Mouse (Mus musculus) lung, adult 2 months (tissue): ENCODE data around the gene Rnf208. TPM values are rescaled to one million over a fixed set of nuclear protein-coding genes. Genes with fewer than 3 reads are reported as not detected.

ENCODE experiments used
- DNase-seq: peaks from one replicate; pipeline ENCODE4 v3.0.0; 2022
- H3K4me1 ChIP-seq: fragments of 200-500 bp; 2 replicates; pipeline ENCODE4 v1.6.1; 2011; ENCODE audit warnings: low read length; ENCODE audit not compliant: control insufficient read depth, insufficient read depth
- H3K4me3 ChIP-seq: fragments of 200-500 bp; replicated peaks from 2 replicates; pipeline ENCODE3; 2011; ENCODE audit warnings: low read depth, mild to moderate bottlenecking, control low read depth, low read length; ENCODE audit errors: extremely low read depth
- CTCF ChIP-seq: fragments of 200-500 bp; IDR thresholded peaks from 2 replicates; pipeline ENCODE4 v1.5.1; 2011; ENCODE audit warnings: mild to moderate bottlenecking, low read length, control low read depth; ENCODE audit not compliant: insufficient read depth
- POLR2A ChIP-seq: fragments of 200-500 bp; IDR thresholded peaks from 2 replicates; pipeline ENCODE4 v1.6.1; 2011; ENCODE audit warnings: low read depth, mild to moderate bottlenecking, control low read depth, low read length, borderline replicate concordance; ENCODE audit errors: extremely low read depth
- WGBS: fragments of 180-500 bp; shearing (Covaris S2); methylation state at CpG from one replicate; pipeline ENCODE4 v1.1.7; 2018; 5-methylcytosine and 5-hydroxymethylcytosine counted together
- polyA plus RNA-seq: library from polyadenylated mRNA; depleted of rRNA; stranded (reverse); fragments of >200 nt; gene quantifications from 2 replicates; pipeline ENCODE4 v1.2.3, GENCODE M21; 2012

Gene Rnf208
- polyA plus RNA-seq, 1 experiment = 28.6 TPM

DNA sequence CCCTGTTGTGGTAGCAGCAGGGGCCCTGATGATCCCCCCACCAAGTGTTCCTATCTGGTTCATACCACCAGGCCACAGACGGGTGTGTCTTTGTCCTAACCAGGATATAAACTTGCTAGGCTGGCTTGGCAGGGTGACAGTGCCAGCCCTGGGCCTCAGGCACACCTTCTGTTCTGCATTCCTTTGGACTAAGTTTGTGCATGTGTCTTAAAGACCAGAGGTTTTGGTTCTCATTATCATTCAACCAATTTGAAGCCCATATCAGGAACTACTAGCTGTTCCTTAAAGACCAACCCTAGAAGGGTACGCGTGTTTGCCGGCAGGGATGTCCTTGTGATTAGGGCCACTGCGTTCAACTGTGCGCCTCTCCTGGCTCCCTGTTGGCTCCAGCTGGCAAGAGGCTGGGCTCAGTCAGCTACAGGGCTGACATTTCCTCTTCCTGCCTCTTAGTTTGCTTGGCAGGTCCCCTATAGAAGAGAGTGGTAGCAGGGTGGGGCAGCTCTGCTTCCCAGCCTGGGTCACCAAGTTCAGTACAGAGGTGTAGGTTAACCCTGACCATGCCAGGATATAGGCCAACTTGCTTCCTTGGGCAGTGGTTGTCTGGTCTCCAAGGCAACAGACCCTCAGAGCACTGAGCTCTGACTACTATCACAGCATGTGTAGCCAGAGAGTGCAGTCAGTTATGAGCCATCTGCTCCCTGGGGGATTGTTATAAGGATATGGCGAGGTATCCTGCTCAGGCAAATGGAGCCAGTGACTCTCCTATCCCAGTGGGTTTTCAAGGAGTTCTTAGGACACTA lies 45.0 kb downstream of the Rnf208 start:
- peak; percentile 50 for DNase-seq
- no peak for TF ChIP-seq CTCF
- no peak for TF ChIP-seq POLR2A
- 14% methylated on average over 7 of the region's 7 CpGs for WGBS
- no peak overlapping the region for H3K4me3 ChIP-seq
- H3K4me1 ChIP-seq = peaks cover 23% of the 10 kb centered on the region

DNA sequence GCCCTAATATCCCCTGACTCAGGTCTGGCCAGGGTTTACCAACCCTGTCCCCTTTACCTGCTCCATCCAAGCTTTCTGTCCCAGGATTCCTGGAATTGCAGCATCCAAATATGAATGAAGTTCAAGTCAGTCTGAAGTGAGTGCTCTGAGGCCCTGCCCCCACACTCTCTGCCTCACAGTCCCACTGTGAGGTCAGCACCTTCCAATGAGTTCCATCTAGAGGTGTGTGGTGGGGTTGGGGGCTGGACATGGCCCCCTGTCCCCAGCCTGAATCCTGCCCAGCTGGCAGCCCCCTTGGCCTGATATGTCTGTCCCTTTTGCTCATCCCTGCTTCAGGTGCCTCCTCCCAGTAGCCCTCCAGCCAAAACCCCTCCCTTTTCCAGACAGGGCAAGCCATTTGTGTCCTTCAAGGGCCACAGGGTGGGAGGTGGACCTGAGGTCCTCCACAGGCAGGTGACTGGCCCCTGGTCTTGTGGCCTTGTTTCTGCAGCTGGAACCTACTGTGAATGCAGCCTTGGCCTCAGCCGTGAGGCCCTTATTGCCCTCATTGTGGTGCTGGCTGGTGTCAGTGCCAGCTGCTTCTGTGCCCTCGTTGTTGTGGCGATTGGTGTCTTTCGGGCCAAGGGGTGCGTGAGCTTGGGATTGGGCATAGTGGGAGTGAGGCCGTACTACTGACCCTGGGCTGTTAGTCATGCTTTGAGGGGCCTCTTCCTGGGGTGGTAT lies 46.0 kb downstream of the Rnf208 start, which contains the start of gene Tmem210:
Gene Tmem210, plus strand, starts transcription at position 219 of the 723 bp plus-strand sequence.
- TF ChIP-seq CTCF (no peak), POLR2A (no peak)
- Histone ChIP-seq H3K4me3 (no peak within 1 kb of the TSS), H3K4me1 (peaks cover 23% of the 10 kb centered on the region)
- no peak for DNase-seq
- 85% methylated on average over 6 of the region's 6 CpGs for WGBS

DNA sequence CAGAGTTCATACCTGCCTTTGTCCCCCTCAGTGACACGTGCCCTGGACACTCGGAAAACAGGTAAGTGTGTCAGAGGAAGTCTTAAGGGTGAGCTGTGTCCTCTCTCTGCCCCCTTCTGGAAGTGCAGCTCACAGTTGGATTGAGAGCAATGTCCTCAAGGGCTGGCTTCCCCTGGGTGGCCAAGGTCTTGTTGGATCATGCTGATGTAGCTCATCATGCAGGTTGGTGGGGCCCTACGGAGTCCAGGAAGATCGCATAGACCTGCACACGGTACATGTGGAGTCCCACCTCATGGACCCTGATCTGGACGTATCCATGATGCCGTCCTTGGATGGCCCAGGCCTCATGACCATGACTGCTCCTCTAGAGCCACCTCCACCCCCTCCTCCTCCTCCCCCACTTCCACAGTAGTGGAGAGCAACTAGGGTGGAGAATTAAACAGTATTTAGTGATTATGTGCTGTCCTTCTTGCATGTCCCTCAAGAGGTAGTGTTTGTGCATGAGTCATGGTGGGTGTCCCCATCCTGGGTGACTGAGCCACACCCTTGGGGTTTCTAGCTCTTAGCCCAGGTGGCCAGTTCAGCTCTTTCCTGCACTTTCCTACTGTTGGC lies 46.8 kb downstream of the Rnf208 start:
- Histone ChIP-seq H3K4me3 (no peak overlapping the region), H3K4me1 (peaks cover 23% of the 10 kb centered on the region)
- TF ChIP-seq CTCF (no peak), POLR2A (no peak)
- WGBS = 86% methylated on average over 7 of the region's 7 CpGs
- DNase-seq = no peak

DNA sequence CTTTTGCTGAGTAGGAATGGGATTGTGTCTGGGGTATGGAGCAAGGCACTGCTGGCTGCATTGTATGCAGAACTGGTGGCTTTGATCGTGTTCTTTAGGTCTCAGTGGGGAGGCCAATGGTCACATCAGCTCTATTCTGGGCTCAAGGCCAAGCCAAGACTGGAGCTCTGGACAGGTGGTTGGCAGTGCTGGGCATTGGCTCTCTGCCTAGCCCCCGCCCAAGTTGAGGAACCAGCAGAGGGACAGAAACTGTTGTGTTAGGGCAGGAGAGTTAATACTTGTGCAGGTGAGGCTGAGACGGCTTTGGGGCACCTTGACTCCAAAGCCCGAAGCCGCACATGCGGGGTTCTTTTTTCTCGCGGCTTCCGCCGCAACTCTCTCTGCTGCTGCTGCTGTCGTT lies 47.6 kb downstream of the Rnf208 start, which contains the start of gene Lrrc26:
Gene Lrrc26, plus strand, starts transcription at position 265 of the 400 bp plus-strand sequence.
- Histone ChIP-seq H3K4me1 (peaks cover 23% of the 10 kb centered on the region), H3K4me3 (peak within 1 kb of the TSS; percentile 35)
- no peak for TF ChIP-seq POLR2A
- no peak for TF ChIP-seq CTCF
- 10% methylated on average over 11 of the region's 11 CpGs for WGBS
- DNase-seq = peak; percentile 31

DNA sequence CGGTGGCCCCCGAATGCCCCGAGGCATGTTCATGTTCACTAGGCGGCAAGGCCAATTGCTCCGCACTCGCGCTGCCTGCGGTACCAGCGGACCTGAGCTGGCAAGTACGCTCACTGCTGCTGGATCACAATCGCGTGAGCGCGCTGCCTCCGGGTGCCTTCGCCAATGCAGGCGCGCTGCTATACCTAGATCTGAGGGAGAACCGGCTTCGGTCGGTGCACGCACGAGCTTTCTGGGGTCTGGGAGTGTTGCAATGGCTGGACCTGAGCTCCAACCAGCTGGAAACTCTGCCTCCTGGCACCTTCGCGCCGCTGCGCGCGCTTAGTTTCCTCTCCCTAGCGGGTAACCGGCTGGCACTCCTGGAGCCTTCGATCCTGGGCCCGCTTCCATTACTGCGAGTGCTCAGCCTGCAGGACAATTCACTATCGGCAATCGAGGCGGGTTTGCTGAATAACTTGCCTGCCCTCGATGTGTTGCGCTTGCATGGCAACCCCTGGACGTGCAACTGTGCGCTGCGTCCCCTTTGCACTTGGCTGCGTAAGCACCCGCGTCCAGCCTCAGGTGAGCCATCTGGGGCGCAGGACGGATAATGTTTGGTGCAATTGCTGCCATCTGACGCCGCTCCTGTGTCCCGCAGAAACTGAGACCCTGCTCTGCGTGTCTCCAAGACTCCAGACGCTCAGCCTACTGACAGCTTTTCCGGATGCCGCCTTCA lies 48.2 kb downstream of the Rnf208 start:
- 2% methylated on average over 54 of the region's 54 CpGs for WGBS
- Histone ChIP-seq H3K4me1 (peaks cover 23% of the 10 kb centered on the region), H3K4me3 (peak overlapping the region; percentile 35)
- peak; percentile 34 for DNase-seq
- TF ChIP-seq CTCF (no peak), POLR2A (no peak)

DNA sequence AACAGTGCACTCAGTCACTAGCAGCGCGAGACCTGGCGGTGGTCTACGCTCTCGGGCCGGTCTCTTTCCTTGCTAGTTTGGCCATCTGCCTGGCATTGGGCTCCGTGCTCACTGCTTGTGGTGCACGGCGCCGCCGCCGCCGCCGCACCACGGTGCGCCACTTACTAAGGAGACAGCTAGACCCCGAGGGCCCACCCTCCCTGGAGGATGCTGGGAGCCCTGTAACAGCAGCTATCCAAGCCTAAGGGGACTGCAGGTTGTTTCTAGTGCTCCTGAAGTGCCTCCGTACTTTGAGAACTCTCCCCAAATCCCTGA lies 48.7 kb downstream of the Rnf208 start:
- peak; percentile 25 for DNase-seq
- TF ChIP-seq POLR2A (no peak), CTCF (no peak)
- H3K4me3 ChIP-seq = peak overlapping the region; percentile 35
- H3K4me1 ChIP-seq = peaks cover 22% of the 10 kb centered on the region
- under 1% methylated on average over 18 of the region's 18 CpGs for WGBS

DNA sequence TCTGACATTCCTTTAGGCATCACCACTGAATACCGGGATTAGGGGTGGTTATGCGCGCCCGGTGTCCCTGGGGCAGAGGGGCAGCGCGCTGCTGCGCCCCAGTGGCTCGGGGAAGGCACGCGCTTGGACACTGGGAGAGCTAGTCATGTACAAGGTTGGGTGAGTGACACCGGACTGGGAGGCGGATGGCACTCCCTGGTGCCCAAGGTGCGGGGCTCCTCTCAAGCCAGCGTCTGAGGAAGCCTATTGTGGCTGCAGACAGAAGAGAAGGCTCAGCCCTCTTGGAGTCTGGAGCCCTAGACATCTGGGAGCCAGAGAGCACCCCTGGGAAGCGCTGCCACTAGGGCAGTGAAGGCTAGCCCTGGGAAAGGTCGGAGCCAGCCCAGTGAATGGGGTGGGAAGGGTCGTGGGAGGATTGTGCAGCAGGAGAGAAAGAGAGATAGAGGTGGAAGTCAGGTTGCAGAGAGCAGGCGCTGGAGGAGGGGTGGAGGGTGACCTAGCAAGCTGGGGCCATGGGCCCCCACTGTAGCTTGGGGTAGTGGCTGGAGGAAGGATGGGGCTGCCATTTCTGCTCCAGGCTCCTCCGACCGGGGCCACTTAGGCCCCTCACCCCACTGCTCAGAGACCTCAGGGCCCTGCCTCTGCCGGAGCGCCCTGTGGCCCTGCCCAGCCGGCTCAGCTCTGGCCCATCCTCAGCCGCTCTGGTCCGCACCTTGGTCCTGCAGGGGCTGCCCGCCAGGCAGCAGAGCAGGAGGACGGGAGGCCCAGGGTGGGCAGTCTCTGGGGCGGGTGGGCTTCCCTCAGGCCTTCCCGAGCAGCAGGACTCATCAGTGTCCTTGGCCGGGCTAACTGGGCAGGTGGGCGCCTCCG lies 49.4 kb downstream of the Rnf208 start:
- no peak for TF ChIP-seq POLR2A
- WGBS = 13% methylated on average over 32 of the region's 32 CpGs
- H3K4me3 ChIP-seq = peak overlapping the region; percentile 9
- peak; percentile 31 for DNase-seq
- peaks cover 16% of the 10 kb centered on the region for H3K4me1 ChIP-seq

DNA sequence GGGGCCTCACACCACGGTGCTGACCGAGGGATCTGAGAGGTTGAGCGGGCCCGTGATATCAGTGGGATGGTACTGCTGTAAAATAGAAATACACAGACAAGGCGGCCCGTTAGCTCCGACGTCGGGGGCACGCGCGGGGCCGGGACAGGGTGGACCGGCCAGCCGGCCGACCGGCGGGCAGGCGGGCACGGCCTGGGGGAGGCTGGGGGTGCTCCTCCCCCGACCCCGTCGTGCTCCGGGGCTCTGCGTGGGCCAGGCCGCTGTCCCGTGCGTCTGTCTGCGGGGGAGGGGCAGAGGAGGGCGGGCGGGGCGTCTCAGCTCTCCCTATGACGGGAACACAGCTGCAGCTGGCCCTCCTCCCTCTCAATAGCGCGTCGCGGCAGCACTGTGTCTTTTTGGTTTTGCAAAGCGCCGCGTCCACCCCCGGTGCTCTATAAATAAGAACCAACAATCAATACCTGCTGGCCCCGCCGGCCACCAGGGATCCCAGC lies 50.0 kb downstream of the Rnf208 start:
- TF ChIP-seq POLR2A = peak; percentile 54; the same call in 1 of the 2 replicates
- TF ChIP-seq CTCF = no peak
- 5% methylated on average over 43 of the region's 43 CpGs for WGBS
- H3K4me3 ChIP-seq = peak overlapping the region; percentile 19
- peak; percentile 48 for DNase-seq
- H3K4me1 ChIP-seq = peaks cover 11% of the 10 kb centered on the region; the same call in 1 of the 2 replicates

DNA sequence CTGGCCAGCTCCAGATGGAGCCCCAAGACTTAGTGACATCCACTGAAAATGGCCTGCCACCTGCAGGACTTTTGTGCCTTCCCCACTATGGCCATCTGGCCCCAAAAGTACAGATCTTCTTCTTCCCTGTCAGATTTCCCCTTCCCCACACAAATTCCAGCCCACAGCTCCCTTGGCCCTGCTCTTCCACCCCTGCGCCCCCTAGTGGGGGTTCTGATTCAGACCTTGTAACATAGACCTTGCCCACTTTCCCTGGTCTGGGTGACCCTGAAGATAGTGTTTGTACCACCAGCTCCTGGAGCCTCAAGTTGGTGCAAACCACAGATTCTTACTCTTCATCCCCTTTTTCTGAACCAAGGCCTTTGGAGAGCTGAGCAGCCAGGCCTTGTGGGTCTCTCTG lies 50.8 kb downstream of the Rnf208 start:
- Histone ChIP-seq H3K4me3 (no peak overlapping the region), H3K4me1 (peaks cover 6% of the 10 kb centered on the region; the same call in 1 of the 2 replicates)
- DNase-seq = peak; percentile 79
- 0% methylated on average over 1 of the region's 1 CpGs for WGBS
- peak; percentile 75 for TF ChIP-seq CTCF
- TF ChIP-seq POLR2A = no peak
